Mouse (Mus musculus): Measurements from ENCODE around the gene Sppl2b.

Gene Sppl2b

DNA sequence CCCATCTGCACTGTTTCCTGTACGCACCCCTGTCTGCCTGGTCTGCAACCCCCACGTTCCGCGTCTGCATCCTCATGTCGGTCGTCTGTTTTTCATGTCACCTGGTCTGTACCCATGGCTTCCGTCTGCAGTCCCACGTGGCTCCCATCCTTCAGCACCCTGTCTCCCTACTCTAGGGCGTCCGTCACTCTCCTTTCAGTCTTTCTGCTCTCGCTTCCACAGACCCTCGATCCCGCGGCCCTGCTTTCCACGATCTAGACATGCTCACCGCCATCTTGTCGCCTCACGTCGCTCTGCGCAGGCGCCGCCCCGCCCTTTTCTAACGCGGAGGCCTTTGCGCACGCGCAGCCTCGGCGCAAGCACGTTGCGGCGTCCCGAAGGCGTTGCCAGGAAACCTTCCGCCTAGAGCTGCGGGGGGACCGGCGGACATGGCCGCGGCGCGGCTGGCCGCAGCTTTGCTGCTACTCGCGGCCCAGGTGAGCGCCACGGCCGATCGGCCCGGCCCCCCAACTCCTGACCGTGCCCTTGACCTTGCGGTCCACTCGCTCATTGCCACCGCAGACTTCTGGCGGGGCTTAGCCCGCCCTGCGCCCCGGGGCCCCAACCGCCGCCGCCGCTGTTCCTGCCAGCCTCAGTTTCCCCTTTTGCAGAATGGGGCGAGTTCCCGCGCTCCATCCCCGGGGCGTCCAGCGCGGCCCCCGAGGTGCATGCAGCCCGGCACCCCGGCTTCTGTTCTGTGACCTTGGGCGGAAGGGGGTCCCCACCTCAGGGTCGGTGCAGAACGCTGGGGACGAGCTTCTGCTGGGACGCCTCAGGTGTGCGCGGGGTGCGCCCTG is at the start of gene Sppl2b, which contains the start of gene Lsm7:
Gene Sppl2b, plus strand, starts transcription at position 363 of the 836 bp plus-strand sequence.
Gene Lsm7, minus strand, starts transcription at position 297 of the 836 bp plus-strand sequence.
- under 1% methylated on average over 81 of the region's 81 CpGs for WGBS

DNA sequence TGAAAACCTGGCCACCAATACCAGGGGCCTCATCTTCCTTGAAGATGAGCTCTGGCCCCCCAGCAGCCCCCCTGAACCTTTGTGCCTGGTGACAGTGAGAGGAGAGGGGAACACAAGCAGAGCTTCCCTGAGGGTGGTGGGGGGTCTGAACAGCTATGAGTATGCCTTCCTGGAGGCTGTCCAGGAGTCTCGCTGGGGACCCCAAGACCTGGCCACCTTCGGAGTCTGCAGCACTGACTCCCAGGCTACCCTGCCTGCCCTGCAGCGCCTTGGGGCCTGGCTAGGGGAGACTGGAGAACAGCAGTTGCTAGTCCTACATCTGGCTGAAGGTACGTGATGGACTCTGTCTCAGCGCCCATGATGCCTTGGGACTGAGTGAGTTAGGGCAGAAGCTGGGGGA is 49.8 kb upstream of the Sppl2b start:
- WGBS = 81% methylated on average over 5 of the region's 5 CpGs

DNA sequence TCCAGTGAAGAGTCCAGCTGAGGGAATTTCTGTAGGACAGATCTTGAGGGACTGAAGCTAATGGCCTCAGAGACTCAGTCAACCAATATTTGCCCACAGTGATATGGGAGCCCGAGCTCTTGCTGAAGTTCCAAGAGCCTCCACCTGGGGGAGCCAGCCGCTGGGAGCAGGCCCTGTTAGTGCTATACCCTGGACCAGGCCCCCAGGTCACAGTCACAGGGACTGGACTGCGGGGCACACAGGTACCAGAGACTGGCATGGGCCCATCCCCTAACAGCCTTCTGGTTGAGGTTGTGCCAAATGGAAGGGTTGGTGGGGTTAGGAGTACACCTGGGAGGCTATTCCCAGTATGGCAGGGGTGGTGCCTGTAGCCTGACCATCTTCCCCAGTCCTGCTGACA is 49.1 kb upstream of the Sppl2b start:
- WGBS = 17% methylated on average over 3 of the region's 3 CpGs

DNA sequence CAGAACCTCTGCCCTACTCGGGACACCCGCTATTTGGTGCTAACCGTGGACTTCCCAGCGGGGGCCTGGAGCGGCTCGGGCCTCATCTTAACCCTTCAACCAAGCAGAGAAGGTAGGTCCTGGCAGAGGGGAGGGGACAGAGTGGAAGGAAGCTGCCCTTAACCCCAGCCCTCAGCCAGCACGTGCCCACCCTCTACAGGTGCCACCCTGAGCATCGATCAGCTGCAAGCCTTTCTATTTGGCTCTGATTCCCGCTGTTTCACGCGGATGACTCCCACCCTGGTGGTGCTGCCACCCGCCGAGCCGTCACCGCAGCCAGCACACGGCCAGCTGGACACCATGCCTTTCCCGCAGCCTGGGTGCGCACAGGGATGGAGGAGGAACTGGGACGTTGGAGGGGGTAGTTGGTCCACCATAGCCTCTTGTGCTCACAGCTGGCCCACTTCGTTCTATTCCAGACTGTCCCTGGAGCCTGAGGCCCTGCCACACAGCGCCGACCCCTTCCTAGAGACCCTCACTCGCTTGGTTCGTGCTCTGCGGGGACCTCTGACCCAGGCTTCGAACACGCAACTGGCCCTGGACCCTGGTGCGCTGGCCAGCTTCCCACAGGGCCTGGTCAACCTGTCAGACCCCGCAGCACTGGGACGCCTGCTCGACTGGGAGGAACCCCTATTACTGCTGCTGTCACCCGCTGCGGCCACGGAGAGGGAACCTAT is 48.6 kb upstream of the Sppl2b start:
- WGBS = 29% methylated on average over 34 of the region's 34 CpGs

DNA sequence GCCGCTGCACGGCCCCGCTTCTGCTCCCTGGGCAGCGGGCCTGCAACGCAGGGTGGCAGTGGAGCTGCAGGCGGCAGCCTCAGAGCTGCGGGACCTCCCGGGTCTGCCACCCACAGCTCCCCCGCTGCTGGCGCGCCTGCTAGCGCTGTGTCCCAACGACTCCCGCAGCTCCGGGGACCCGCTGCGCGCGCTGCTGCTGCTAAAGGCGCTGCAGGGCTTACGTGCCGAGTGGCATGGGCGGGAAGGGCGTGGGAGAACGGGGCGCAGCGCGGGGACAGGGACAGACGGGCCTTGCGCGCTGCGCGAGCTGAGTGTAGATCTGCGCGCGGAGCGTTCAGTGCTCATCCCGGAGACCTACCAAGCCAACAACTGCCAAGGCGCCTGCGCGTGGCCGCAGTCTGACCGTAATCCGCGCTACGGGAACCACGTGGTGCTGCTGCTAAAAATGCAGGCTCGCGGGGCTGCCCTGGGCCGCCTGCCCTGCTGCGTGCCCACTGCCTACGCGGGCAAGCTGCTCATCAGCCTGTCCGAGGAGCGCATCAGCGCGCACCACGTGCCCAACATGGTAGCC is 47.9 kb upstream of the Sppl2b start:
- under 1% methylated on average over 58 of the region's 58 CpGs for WGBS

DNA sequence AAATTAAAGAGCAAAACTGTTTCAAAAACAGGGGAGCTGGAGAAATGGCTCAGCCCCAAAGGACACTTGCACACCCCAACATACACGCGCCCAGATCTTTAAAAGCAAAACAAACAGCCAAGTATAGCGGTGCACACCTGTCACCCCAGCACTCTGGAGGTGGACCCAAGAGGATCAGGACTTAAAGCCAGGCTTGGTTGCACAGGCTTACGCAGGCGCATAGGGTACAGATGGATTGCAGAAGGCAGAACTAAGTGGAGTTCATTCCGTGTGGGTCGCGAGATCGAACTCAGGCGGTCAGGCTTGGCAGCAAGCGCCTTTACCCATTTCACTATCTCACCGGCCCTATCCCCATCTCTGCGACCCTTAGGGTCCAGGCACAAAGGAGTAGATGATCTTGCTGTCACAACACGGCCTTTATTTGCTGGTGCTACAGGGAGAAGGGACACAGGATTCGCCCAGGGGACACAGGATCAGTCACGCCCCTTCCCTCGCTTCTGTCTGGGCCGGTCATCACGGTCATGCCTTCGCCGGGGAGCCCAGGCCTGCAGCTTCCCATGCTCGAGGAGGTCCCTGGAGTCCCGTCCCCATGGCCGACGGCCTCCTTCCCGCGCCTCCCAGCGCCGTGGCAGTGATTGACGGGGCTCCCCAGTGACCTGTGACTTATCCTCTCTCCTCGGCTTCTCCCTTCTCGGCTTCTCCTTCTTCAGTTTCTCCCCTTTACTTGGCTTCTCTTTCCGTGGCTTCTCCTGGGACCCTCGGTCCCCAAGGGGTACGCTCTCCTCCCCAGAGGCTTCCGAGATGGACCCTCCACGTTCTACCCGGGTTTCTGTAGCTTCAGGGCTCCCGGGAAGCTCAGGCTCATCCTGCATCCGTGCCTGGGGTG is 46.7 kb upstream of the Sppl2b start:
- WGBS = 28% methylated on average over 40 of the region's 40 CpGs

DNA sequence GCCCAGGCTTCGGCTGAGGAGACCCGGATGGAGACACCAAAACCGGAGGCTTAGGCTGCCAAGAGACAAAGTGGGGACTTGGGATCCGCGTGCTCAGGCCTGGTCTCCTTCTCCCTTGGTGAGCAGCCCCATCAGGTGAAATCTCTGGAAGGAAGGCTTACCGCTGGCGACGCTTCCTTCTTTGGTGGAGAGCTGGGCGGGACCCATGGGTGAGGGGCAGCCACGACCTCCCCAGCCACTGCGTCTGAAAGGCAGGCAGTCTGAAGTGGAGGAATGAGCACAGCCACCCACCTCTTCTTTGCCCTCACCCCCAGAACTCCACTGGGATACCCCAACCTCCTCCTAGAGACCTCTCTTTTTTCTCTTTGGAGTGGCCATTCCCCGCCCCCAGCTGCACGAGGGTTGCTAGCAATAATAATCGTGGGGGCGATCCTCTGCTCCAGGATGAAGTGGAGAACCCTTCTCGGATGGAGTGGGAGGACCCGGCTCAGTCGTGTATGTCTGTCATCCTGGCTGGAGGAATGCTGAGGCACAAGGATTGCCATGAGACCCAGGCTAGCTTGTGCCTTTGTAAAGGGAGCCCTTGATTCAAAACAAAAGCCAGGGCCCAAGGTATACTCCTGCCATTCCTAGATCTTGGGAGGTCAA is 46.0 kb upstream of the Sppl2b start:
- WGBS = 14% methylated on average over 18 of the region's 18 CpGs

DNA sequence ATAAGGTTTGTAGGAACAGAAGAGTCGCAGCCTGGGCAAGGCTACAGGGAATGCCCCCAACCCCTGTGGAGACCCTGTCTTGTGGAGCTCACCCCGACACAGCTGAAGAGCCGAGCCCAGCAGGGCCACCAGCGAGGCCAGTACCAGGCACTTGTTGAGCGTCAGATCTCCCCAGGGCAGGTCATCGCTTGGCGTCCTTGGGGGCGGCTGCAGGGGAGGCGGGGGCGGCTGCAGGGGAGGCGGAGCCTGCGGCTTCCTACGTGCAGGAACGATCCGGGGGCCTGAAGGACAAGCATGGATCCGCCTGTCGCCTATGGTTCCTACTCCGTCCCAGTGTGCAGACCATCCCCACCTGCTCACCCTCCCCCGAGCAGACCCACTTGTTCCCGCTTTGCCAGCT is 45.0 kb upstream of the Sppl2b start:
- 11% methylated on average over 20 of the region's 20 CpGs for WGBS

DNA sequence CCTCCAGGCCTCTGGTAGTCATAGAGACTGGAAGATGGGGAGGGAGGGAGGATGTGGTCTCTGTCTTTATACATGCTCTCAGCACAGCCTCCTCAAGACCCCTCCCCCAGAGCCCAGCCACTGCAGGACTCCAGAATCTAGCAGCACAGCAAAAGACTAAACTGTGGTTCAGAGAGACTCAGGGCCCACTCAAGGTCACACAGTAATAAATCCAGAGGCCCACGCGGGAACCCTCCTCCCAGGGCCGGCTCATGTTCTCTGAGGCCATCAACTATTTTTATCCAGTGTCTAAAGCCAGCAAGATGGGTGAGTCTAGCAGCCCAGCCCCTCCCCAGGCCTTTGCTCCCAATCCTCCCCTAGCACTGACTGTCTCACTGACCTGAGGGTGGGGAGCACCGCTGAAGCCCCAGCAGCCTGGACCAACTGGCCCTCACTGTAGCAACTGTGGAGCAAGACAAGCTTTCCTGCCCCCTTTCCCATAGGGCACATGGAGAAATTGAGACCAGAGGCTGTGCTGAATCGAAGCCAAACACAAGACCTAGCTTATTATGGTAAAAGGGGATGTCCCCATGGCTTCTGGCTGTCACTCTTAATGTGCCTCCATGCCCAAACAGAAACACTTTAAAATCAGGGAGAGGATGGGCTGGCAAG is 42.6 kb upstream of the Sppl2b start:
- 71% methylated on average over 5 of the region's 5 CpGs for WGBS

DNA sequence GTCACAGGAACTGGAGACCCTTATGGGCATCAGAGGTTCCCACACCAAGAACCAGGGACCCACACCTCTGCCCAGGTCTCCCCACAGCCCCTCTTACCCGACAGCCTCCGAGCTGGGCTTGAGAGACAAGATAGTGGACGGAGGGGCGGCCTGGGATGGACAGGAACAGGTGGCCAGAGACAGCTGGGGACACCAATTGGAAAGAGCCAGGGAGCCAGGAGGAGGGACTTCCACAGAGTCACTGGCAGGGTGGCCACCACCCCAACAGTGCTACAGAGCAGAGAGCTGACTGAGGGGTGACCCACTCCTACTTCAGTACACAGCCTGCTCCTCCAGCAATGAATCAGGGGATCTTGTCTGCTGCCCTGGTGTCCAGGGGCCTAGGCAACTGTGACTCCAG is 41.7 kb upstream of the Sppl2b start, which contains the start of gene Jsrp1:
Gene Jsrp1, minus strand, starts transcription at position 133 of the 400 bp plus-strand sequence.
- WGBS = 86% methylated on average over 4 of the region's 4 CpGs

DNA sequence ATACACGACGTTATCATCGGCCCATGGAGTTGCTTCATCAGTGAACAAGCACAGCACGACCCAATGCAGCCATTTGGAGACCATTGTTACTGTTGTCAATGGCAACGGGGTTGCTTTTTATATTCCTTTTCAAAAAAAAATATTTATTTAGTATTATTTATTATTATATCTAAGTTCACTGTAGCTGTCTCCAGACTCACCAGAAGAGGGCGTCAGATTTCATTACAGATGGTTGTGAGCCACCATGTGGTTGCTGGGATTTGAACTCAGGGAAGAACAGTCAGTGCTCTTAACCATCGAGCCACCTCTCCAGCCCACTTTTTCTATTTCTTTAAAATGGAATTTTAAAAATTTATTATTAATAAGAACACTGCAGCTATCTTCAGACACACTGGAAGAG is 40.3 kb upstream of the Sppl2b start:
- WGBS = 62% methylated on average over 7 of the region's 7 CpGs

DNA sequence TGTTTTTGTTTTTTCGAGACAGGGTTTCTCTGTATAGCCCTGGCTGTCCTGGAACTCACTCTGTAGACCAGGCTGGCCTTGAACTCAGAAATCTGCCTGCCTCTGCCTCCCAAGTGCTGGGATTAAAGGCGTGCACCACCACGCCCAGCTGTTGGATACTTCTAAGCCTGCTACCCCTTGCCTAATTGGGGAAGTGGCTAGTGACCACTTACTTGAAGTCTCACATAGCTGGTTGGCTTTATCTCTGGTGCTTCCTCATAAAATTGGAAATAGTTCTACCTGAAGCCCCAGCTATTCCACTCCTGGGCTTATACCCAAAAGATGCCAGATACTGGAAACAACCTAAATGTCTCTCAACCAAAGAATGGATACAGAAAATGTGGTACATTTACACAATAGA is 38.8 kb upstream of the Sppl2b start:
- 84% methylated on average over 3 of the region's 3 CpGs for WGBS

DNA sequence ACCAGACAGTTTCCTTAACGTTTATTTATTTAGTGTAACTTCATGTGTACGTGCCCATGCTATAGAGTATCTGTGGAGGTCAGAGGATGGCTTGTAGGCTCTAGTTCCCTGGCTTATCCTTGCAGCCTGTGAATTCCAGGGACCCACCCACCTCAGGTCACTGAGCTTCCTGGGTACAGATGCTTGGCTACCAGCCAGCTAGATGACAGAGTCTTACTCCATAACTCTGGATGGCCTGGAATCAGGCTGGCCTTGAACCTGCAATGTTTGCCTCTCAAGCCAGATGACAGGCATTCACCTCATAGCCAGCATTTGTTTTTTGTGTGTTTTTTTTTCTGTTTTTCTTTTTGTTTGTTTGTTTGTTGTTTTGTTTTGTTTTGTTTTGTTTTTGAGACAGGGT is 37.9 kb upstream of the Sppl2b start:
- WGBS = 71% methylated on average over 2 of the region's 2 CpGs

DNA sequence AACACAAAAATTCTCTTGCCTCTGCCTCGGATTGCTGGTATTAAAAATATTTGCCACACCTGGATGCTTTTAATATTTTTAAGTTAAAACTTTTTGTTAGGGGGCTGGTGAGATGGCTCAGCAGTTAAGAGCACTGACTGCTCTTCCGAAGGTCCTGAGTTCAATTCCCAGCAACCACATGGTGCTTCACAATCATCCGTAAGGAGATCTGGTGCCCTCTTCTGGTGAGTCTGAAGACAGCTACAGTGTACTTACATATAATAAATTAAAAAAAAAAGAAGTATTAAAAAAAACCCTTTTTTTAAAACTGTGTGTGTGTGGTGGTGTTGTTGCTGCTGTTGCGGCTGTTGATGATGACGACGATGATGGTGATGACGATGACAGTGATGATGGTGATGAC is 37.1 kb upstream of the Sppl2b start:
- WGBS = 87% methylated on average over 7 of the region's 7 CpGs

DNA sequence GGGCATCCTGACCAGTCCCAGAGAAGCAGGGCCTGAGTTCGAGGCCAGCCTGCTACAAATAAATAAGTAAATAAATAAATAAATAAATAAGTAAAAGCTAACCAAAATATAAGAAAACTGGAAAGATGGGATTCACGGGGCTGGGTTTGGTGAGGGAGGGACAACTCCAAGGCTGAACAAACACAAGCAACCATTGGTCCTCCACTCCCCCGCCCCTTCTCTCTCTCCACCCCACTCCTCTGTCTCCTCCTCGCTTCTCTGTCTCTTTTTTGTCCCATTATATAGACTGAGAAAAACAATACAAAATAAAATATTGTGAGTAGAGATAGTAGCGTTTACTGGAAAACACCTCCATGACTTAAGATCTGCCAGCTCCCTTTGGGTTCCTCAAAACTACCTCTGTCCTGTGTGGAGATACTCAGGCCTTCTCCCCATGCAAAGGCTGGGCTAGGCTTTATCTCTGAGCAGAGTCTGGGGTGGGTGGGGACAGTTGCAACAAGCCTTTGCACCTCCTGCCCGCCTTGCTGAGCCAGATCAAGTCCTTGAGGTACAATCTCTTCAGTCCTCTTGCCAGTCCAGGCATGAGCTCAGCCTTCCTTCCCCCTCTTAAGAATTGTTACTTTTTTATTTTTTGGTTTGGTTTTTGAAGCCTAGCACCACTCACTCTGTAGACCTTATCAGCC is 36.3 kb upstream of the Sppl2b start:
- WGBS = 72% methylated on average over 6 of the region's 6 CpGs

DNA sequence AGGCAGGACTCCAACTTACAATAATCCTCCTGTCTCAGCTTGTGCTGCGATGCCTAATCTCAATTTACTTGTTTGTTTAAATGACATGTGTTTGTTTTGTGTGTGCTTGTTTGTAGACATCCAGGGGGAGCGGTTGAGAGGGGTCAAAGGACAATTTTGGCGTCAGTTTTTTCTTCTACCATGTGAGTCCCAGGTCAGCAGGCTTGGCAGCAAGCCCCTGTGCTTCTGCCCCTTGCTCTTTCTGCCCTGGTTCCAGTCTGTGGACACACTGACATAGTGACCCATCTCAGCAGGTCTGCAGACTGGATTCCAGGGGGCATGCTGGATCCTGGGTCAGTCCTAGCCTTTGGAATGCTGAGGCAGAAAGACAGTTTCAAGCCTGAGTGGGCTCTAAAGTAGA is 35.7 kb upstream of the Sppl2b start:
- 62% methylated on average over 3 of the region's 3 CpGs for WGBS

DNA sequence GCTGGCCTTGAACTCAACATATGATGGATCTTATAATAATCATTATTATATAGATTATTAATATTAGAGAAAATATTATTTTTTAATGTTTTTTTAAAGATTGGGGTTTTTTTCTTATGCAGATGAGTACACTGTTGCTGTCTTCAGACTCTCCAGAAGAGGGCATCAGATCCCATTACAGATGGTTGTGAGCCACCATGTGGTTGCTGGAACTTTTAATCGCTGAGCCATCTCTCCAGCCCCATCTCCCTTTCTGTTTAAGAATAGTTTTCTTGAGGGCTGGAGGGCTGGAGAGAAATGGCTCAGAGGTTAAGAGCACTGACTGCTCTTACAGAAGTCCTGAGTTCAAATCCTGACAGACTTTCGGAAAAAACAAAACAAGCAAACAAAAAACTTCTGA is 33.1 kb upstream of the Sppl2b start:
- 41% methylated on average over 2 of the region's 2 CpGs for WGBS

DNA sequence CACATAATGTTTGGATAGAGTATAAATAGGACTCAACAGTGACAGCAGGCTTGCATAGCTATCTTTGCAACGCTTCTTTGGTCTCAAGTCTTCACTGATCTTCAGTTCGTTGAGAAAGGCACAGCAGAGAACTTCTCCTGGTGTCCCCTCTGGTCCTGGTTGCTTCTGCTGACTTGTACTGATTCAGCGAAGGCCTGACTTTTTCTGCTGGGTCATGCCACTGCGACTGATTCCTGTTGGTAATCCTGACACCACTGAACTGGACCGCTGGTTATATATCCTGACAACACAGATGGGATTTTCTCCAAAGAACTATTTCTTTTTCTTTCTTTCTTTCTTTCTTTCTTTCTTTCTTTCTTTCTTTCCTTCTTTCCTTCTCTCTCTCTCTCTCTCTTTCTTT is 32.5 kb upstream of the Sppl2b start:
- WGBS = 77% methylated on average over 5 of the region's 5 CpGs

DNA sequence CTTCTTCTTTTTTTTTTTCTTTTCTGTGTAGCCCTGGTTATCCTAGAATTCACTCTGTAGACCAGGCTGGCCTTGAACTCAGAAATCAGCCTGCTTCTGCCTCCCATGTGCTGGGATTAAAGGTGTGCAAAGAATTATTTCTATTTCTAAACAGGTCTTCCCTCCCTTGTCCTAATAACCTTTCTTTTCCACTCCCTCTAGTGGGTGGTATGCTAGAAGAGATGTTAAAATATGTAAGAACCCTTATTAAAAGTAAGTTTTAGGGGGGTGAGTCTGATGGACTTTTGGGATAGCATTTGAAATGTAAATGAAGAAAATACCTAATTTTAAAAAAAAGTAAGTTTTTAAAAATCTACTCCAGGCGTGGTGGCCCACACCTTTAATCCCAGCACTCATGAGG is 31.8 kb upstream of the Sppl2b start:
- 97% methylated on average over 1 of the region's 1 CpGs for WGBS
